Mouse (Mus musculus) small intestine, adult 2 months (tissue): ENCODE measurements at regions not wholly inside any gene's neighbourhood (a gene's known extent, or its start where the extent isn't known, plus 50 kb on each side); places are given as distances from the start of the nearest gene placed in this dataset.

ENCODE experiments used
- CTCF ChIP-seq: fragments of 200-500 bp; IDR thresholded peaks from 2 replicates; pipeline ENCODE4 v1.5.1; 2012; ENCODE audit warnings: low read depth, mild to moderate bottlenecking, control low read depth, inconsistent platforms, low read length, moderate library complexity, mixed read lengths; ENCODE audit not compliant: insufficient replicate concordance, insufficient read length; ENCODE audit errors: extremely low read depth
- POLR2A ChIP-seq: fragments of 200-500 bp; IDR thresholded peaks from 2 replicates; pipeline ENCODE4 v1.6.1; 2012; ENCODE audit warnings: low read depth, mild to moderate bottlenecking, control low read depth, inconsistent platforms, low read length, moderate library complexity

DNA sequence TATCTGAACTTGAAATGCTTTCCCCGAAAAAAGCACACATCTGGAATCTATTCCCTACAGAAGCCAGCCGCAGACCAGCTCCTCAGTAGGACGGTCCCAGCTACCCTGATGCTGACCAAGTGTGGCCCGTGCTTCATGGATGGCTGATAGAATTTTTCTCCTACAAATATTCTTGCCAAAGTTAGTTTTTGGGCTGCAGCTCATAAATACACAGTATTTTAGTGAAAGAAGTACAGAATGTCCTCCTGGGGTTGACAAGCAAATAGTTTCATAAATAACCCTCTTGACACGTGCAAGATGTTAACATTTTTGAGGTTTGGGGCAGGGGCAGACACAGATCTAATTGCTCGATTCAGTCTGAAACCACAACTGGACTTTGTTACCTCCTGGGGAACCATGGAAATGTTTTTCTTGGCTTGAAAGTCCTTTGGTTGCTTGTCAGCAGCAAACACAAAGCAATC lies 91.0 kb upstream of the Adra1b start:
- TF ChIP-seq CTCF, result no peak
- TF ChIP-seq POLR2A, result no peak
